Mouse (Mus musculus): Measurements from ENCODE around the gene Zdhhc22. TPM values are rescaled to one million over a fixed set of nuclear protein-coding genes. Genes with fewer than 3 reads are reported as not detected.

Gene Zdhhc22
- polyA plus RNA-seq, 1 experiment, result 0.86 TPM

GRCm38 (mm10) chr12:86950161-86950960 lies 39.9 kb downstream of the Zdhhc22 start:
- 12% methylated on average over 16 of the region's 16 CpGs for WGBS
- peak; percentile 29 for DNase-seq
- Histone ChIP-seq H3K4me3 (ENCODE audit: control insufficient read depth, insufficient read depth, low read length) (peak overlapping the region; percentile 1; the same call in 1 of the 2 replicates), H3K27ac (ENCODE audit: control insufficient read depth, insufficient read depth, low read length) (peak overlapping the region; percentile 48), H3K27me3 (ENCODE audit: control insufficient read depth, insufficient read depth, low read length) (no peaks in the 10 kb centered on the region), H3K4me1 (replicated peaks; ENCODE audit: control insufficient read depth, insufficient read depth, low read length) (peaks cover 23% of the 10 kb centered on the region), H3K36me3 (ENCODE audit: control insufficient read depth, insufficient read depth, low read length) (peaks cover 19% of the 10 kb centered on the region)
- no peak for TF ChIP-seq CTCF (IDR thresholded peaks at IDR 0.05; ENCODE audit: borderline replicate concordance, control insufficient read depth, extremely low read depth, insufficient read depth, low read length, poor library complexity)
- no peak for TF ChIP-seq POLR2A (IDR thresholded peaks at IDR 0.05; ENCODE audit: control insufficient read depth, extremely low read depth, insufficient read depth, low read length, poor library complexity)

GRCm38 (mm10) chr12:86949501-86949900 lies 40.7 kb downstream of the Zdhhc22 start:
- peak; percentile 50 for DNase-seq
- 3% methylated on average over 9 of the region's 9 CpGs for WGBS
- TF ChIP-seq CTCF (IDR thresholded peaks at IDR 0.05; ENCODE audit: borderline replicate concordance, control insufficient read depth, extremely low read depth, insufficient read depth, low read length, poor library complexity) (no peak), POLR2A (IDR thresholded peaks at IDR 0.05; ENCODE audit: control insufficient read depth, extremely low read depth, insufficient read depth, low read length, poor library complexity) (no peak)
- Histone ChIP-seq H3K36me3 (ENCODE audit: control insufficient read depth, insufficient read depth, low read length) (peaks cover 13% of the 10 kb centered on the region), H3K4me1 (replicated peaks; ENCODE audit: control insufficient read depth, insufficient read depth, low read length) (peaks cover 23% of the 10 kb centered on the region), H3K27me3 (ENCODE audit: control insufficient read depth, insufficient read depth, low read length) (no peaks in the 10 kb centered on the region), H3K27ac (ENCODE audit: control insufficient read depth, insufficient read depth, low read length) (peak overlapping the region; percentile 80), H3K4me3 (ENCODE audit: control insufficient read depth, insufficient read depth, low read length) (0 out of 2 replicates have a peak overlapping the region, but pooled peaks have one; percentile 1)

GRCm38 (mm10) chr12:86948627-86949026 lies 41.6 kb downstream of the Zdhhc22 start:
- H3K4me3 ChIP-seq (ENCODE audit: control insufficient read depth, insufficient read depth, low read length), result no peak overlapping the region
- DNase-seq, result no peak
- H3K27ac ChIP-seq (ENCODE audit: control insufficient read depth, insufficient read depth, low read length), result no peak overlapping the region
- TF ChIP-seq POLR2A (IDR thresholded peaks at IDR 0.05; ENCODE audit: control insufficient read depth, extremely low read depth, insufficient read depth, low read length, poor library complexity) (no peak), CTCF (IDR thresholded peaks at IDR 0.05; ENCODE audit: borderline replicate concordance, control insufficient read depth, extremely low read depth, insufficient read depth, low read length, poor library complexity) (no peak)
- peaks cover 8% of the 10 kb centered on the region for H3K36me3 ChIP-seq (ENCODE audit: control insufficient read depth, insufficient read depth, low read length)
- 37% methylated on average over 6 of the region's 6 CpGs for WGBS
- peaks cover 23% of the 10 kb centered on the region for H3K4me1 ChIP-seq (replicated peaks; ENCODE audit: control insufficient read depth, insufficient read depth, low read length)
- H3K27me3 ChIP-seq (ENCODE audit: control insufficient read depth, insufficient read depth, low read length), result no peaks in the 10 kb centered on the region

GRCm38 (mm10) chr12:86947681-86948401 lies 42.4 kb downstream of the Zdhhc22 start:
- Histone ChIP-seq H3K4me1 (replicated peaks; ENCODE audit: control insufficient read depth, insufficient read depth, low read length) (peaks cover 23% of the 10 kb centered on the region), H3K27me3 (ENCODE audit: control insufficient read depth, insufficient read depth, low read length) (no peaks in the 10 kb centered on the region), H3K27ac (ENCODE audit: control insufficient read depth, insufficient read depth, low read length) (peak overlapping the region; percentile 17), H3K4me3 (ENCODE audit: control insufficient read depth, insufficient read depth, low read length) (peak overlapping the region; percentile 72), H3K36me3 (ENCODE audit: control insufficient read depth, insufficient read depth, low read length) (peaks cover 3% of the 10 kb centered on the region; the same call in 1 of the 2 replicates)
- TF ChIP-seq POLR2A (IDR thresholded peaks at IDR 0.05; ENCODE audit: control insufficient read depth, extremely low read depth, insufficient read depth, low read length, poor library complexity) (no peak), CTCF (IDR thresholded peaks at IDR 0.05; ENCODE audit: borderline replicate concordance, control insufficient read depth, extremely low read depth, insufficient read depth, low read length, poor library complexity) (no peak)
- WGBS, result 10% methylated on average over 26 of the region's 26 CpGs
- no peak for DNase-seq

GRCm38 (mm10) chr12:86946862-86947574 lies 43.2 kb downstream of the Zdhhc22 start, which contains the start of gene Cipc:
Cipc (plus strand) TSS chr12:86947043.
- DNase-seq, result peak; percentile 97
- TF ChIP-seq POLR2A (IDR thresholded peaks at IDR 0.05; ENCODE audit: control insufficient read depth, extremely low read depth, insufficient read depth, low read length, poor library complexity), result peak; percentile 85
- TF ChIP-seq CTCF (IDR thresholded peaks at IDR 0.05; ENCODE audit: borderline replicate concordance, control insufficient read depth, extremely low read depth, insufficient read depth, low read length, poor library complexity), result peak; percentile 67; the same call in 1 of the 2 replicates
- Histone ChIP-seq H3K4me1 (replicated peaks; ENCODE audit: control insufficient read depth, insufficient read depth, low read length) (peaks cover 28% of the 10 kb centered on the region), H3K4me3 (ENCODE audit: control insufficient read depth, insufficient read depth, low read length) (peak within 1 kb of the TSS; percentile 72), H3K27ac (ENCODE audit: control insufficient read depth, insufficient read depth, low read length) (peak within 1 kb of the TSS; percentile 67), H3K36me3 (ENCODE audit: control insufficient read depth, insufficient read depth, low read length) (no peaks in the 10 kb centered on the region), H3K27me3 (ENCODE audit: control insufficient read depth, insufficient read depth, low read length) (no peaks in the 10 kb centered on the region)
- WGBS, result under 1% methylated on average over 64 of the region's 64 CpGs

GRCm38 (mm10) chr12:86946301-86946781 lies 43.9 kb downstream of the Zdhhc22 start:
- H3K27ac ChIP-seq (ENCODE audit: control insufficient read depth, insufficient read depth, low read length), result peak overlapping the region; percentile 67
- H3K4me3 ChIP-seq (ENCODE audit: control insufficient read depth, insufficient read depth, low read length), result peak overlapping the region; percentile 72
- no peaks in the 10 kb centered on the region for H3K36me3 ChIP-seq (ENCODE audit: control insufficient read depth, insufficient read depth, low read length)
- H3K27me3 ChIP-seq (ENCODE audit: control insufficient read depth, insufficient read depth, low read length), result no peaks in the 10 kb centered on the region
- peaks cover 28% of the 10 kb centered on the region for H3K4me1 ChIP-seq (replicated peaks; ENCODE audit: control insufficient read depth, insufficient read depth, low read length)
- DNase-seq, result peak; percentile 8
- no peak for TF ChIP-seq POLR2A (IDR thresholded peaks at IDR 0.05; ENCODE audit: control insufficient read depth, extremely low read depth, insufficient read depth, low read length, poor library complexity)
- no peak for TF ChIP-seq CTCF (IDR thresholded peaks at IDR 0.05; ENCODE audit: borderline replicate concordance, control insufficient read depth, extremely low read depth, insufficient read depth, low read length, poor library complexity)
- WGBS, result under 1% methylated on average over 17 of the region's 17 CpGs
